Mouse (Mus musculus) hindbrain, embryonic 11.5 days (tissue): Measurements from ENCODE around the gene Dpp6. TPM values are rescaled to one million over a fixed set of nuclear protein-coding genes. Genes with fewer than 3 reads are reported as not detected.

ENCODE experiments used
- ATAC-seq: fragments of 200-750 bp; cut with Nextera tagmentation; 2 replicates; pipeline ENCODE4 v1.8.0; 2017; ENCODE audit warnings: mild to moderate bottlenecking, moderate TSS enrichment, moderate library complexity; ENCODE audit not compliant: low FRiP score
- DNase-seq: peaks from one replicate; pipeline ENCODE4 v3.0.0-alpha.2; 2015; ENCODE audit warnings: low spot score
- H3K27ac ChIP-seq: fragments of 300-500 bp; sonication (generic); 2 replicates; pipeline ENCODE4 v1.5.1; 2014; ENCODE audit warnings: mild to moderate bottlenecking, low read depth, low read length
- H3K27me3 ChIP-seq: fragments of 300-500 bp; sonication (generic); 2 replicates; pipeline ENCODE4 v1.6.1; 2014; ENCODE audit warnings: mild to moderate bottlenecking, low read length, moderate library complexity, mixed read lengths; ENCODE audit not compliant: control insufficient read depth, insufficient read depth
- H3K36me3 ChIP-seq: fragments of 300-500 bp; sonication (generic); 2 replicates; pipeline ENCODE4 v1.6.1; 2014; ENCODE audit warnings: mild to moderate bottlenecking, low read length, moderate library complexity, mixed read lengths; ENCODE audit not compliant: control insufficient read depth, insufficient read depth
- H3K4me1 ChIP-seq: fragments of 300-500 bp; sonication (generic); replicated peaks from 2 replicates; pipeline ENCODE4 v1.6.1; 2014; ENCODE audit warnings: low read length, mixed read lengths; ENCODE audit not compliant: control insufficient read depth, insufficient read depth
- H3K4me2 ChIP-seq: fragments of 300-500 bp; sonication (generic); replicated peaks from 2 replicates; pipeline ENCODE4 v1.6.1; 2014; ENCODE audit warnings: mild to moderate bottlenecking, low read depth, low read length
- H3K4me3 ChIP-seq: fragments of 300-500 bp; sonication (generic); 2 replicates; pipeline ENCODE4 v1.5.1; 2014; ENCODE audit warnings: low read depth, low read length
- H3K9ac ChIP-seq: fragments of 300-500 bp; sonication (generic); 2 replicates; pipeline ENCODE4 v1.6.1; 2014; ENCODE audit warnings: low read depth, low read length
- H3K9me3 ChIP-seq: fragments of 300-500 bp; sonication (generic); 2 replicates; pipeline ENCODE4 v1.6.1; 2016; ENCODE audit warnings: low read length; ENCODE audit not compliant: control insufficient read depth
- WGBS: fragments of 180-500 bp; shearing (Covaris S2); extraction: QIAGEN DNeasy Blood & Tissue Kit; methylation state at CpG from one replicate; pipeline ENCODE4 v1.1.7; 2014; 5-methylcytosine and 5-hydroxymethylcytosine counted together
- polyA plus RNA-seq: library from polyadenylated mRNA; unstranded; fragments of >200 nt; fragmentation: Nextera tagmentation; extraction: Ambion mirVana; gene quantifications from 2 replicates; pipeline ENCODE4 v1.2.1, GENCODE M21; 2014

Gene Dpp6
- polyA plus RNA-seq, 1 experiment from 2014 or later = 13.8 TPM

DNA sequence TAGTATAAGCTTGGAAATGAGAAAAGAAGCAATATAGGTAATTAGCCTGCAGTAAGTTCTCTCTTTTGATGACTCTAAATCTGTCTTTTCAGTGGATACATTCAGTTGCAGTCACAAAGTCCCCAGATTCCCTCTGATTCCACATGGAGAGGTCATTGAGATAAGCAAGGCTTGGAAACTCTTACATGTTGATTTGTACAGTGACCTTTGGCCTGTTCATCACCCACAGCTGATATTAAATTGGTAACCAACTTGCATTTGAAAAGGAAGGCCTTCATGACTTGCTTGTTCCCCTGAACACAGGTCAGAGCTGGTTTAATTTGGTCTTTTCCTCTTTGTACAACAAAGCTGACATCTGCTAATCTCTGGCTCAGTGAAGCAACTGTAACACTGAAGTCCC lies 434.4 kb downstream of the Dpp6 start:
- no peak for ATAC-seq
- Histone ChIP-seq H3K4me3 (no peak overlapping the region), H3K4me1 (no peaks in the 10 kb centered on the region), H3K27ac (no peak overlapping the region), H3K9me3 (no peaks in the 10 kb centered on the region), H3K27me3 (no peaks in the 10 kb centered on the region), H3K9ac (no peak overlapping the region), H3K36me3 (no peaks in the 10 kb centered on the region), H3K4me2 (no peak overlapping the region)
- DNase-seq = no peak

DNA sequence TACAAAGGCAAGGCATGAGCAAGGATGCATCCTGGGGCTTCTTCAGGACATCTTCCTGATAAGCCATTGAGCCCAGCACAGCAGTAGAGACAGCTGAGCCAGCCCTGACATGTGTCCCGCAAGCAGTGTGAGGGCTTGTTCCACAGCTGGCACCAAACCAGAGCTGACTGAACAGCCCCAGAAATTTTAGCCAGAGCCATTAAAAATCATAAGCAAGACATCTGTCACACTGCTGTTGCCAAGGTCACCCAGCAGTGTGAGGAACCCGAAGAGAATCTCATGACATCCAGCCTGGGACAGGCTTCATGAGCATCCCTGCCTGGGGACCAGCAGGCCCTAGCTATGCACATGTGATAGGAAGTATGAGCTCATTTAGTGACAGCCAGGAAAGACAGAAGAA lies 438.2 kb downstream of the Dpp6 start:
- 87% methylated on average over 2 of the region's 2 CpGs for WGBS
- no peak overlapping the region for H3K9ac ChIP-seq
- H3K36me3 ChIP-seq = no peaks in the 10 kb centered on the region
- H3K27me3 ChIP-seq = no peaks in the 10 kb centered on the region
- H3K27ac ChIP-seq = no peak overlapping the region
- H3K9me3 ChIP-seq = no peaks in the 10 kb centered on the region
- no peak overlapping the region for H3K4me2 ChIP-seq
- no peak overlapping the region for H3K4me3 ChIP-seq
- ATAC-seq = no peak
- H3K4me1 ChIP-seq = no peaks in the 10 kb centered on the region
- no peak for DNase-seq

DNA sequence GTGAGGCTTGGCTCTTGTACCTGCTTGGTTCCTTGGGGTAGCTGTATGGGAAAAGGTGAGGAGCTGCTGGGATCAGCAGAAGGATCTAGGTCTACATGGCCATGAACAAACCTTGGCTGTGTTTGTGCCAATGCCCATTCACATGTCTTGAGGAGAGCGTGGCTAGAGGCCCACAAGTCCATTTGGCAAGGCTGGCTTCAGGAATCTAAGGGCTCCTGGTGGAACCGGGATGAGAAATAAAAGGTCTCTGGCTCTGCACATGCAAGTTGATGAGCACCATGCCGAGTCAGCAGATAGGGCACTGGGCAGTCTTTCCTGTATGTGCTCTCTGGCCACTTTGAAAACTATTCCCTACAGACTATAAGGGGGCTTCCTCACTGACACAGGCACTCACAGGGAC lies 441.6 kb downstream of the Dpp6 start:
- DNase-seq (no peak), ATAC-seq (no peak)
- no peak overlapping the region for H3K27ac ChIP-seq
- H3K9me3 ChIP-seq = no peaks in the 10 kb centered on the region
- WGBS = 86% methylated on average over 3 of the region's 3 CpGs
- H3K4me1 ChIP-seq = no peaks in the 10 kb centered on the region
- H3K4me2 ChIP-seq = no peak overlapping the region
- no peaks in the 10 kb centered on the region for H3K36me3 ChIP-seq
- no peak overlapping the region for H3K4me3 ChIP-seq
- no peak overlapping the region for H3K9ac ChIP-seq
- no peaks in the 10 kb centered on the region for H3K27me3 ChIP-seq

- Histone ChIP-seq H3K27me3 (no peaks in the 10 kb centered on the region), H3K36me3 (no peaks in the 10 kb centered on the region), H3K9ac (peak overlapping the region; percentile 58), H3K4me2 (peak overlapping the region; percentile 45), H3K27ac (peak overlapping the region; percentile 58; the same call in 1 of the 2 replicates), H3K9me3 (no peaks in the 10 kb centered on the region), H3K4me3 (peak overlapping the region; percentile 35), H3K4me1 (no peaks in the 10 kb centered on the region)
- ATAC-seq (peak; percentile 94), DNase-seq (peak; percentile 81)
- WGBS = 6% methylated on average over 27 of the region's 27 CpGs
These were observed 445.0 kb downstream of the Dpp6 start for GRCm38 (mm10) chr5:27261746-27262727.

- ATAC-seq = peak; percentile 5; the same call in 1 of the 2 replicates
- Histone ChIP-seq H3K4me2 (peak overlapping the region; percentile 45), H3K27ac (no peak overlapping the region), H3K27me3 (no peaks in the 10 kb centered on the region), H3K9me3 (no peaks in the 10 kb centered on the region), H3K4me3 (peak overlapping the region; percentile 35), H3K36me3 (no peaks in the 10 kb centered on the region), H3K4me1 (no peaks in the 10 kb centered on the region), H3K9ac (peak overlapping the region; percentile 58; the same call in 1 of the 2 replicates)
- DNase-seq = peak; percentile 26
- WGBS = 45% methylated on average over 1 of the region's 1 CpGs
These were observed 445.7 kb downstream of the Dpp6 start for GRCm38 (mm10) chr5:27262751-27263150.

DNA sequence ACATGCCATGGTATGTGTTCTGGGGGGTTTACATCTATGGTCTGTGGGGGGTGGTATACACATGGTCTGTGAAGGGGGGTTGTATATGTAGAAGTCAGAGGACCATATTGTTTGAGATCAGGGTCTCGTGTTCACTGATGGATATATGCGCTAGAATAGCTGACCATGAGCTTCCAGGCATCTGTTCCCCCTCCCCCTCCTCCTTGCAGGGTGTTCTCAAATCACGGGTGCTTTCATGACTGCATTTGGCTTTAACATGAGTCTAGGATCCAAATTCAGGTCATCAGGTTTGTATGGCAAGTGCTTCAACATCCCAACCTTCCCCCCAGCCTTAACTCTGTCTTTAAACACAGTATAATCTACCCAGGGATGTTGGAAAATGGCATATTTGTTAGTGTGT lies 448.3 kb downstream of the Dpp6 start:
- Histone ChIP-seq H3K36me3 (no peaks in the 10 kb centered on the region), H3K4me2 (no peak overlapping the region), H3K4me1 (no peaks in the 10 kb centered on the region), H3K4me3 (no peak overlapping the region), H3K27me3 (no peaks in the 10 kb centered on the region), H3K27ac (no peak overlapping the region), H3K9me3 (no peaks in the 10 kb centered on the region), H3K9ac (no peak overlapping the region)
- no peak for ATAC-seq
- DNase-seq = no peak
- 82% methylated on average over 3 of the region's 3 CpGs for WGBS

DNA sequence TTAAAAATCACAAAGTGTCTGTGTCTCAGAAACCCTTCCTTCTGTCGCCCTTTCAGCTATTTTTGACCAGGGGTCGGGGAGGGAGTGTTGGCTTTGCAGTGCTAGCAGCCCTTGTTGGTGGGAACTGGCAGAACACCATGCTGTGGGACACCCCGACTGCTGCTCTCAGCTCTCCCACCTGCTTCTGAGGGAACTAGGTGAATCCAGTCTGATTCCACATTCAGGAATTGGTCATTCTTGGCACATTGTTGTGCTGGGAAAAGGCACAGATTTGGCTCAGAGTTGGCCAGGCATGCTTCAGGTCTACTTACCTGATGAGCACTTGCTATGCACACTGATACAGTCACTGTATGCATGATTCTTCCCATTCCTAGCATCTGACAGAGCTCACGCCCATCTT lies 454.3 kb downstream of the Dpp6 start:
- Histone ChIP-seq H3K27me3 (no peaks in the 10 kb centered on the region), H3K4me1 (no peaks in the 10 kb centered on the region), H3K9me3 (no peaks in the 10 kb centered on the region), H3K4me2 (no peak overlapping the region), H3K27ac (no peak overlapping the region), H3K9ac (no peak overlapping the region), H3K36me3 (no peaks in the 10 kb centered on the region), H3K4me3 (no peak overlapping the region)
- 85% methylated on average over 4 of the region's 4 CpGs for WGBS
- DNase-seq (no peak), ATAC-seq (no peak)

GRCm38 (mm10) chr5:27274781-27275395 lies 457.9 kb downstream of the Dpp6 start:
- no peaks in the 10 kb centered on the region for H3K27me3 ChIP-seq
- no peak overlapping the region for H3K9ac ChIP-seq
- H3K9me3 ChIP-seq = no peaks in the 10 kb centered on the region
- no peak overlapping the region for H3K4me3 ChIP-seq
- no peaks in the 10 kb centered on the region for H3K4me1 ChIP-seq
- no peaks in the 10 kb centered on the region for H3K36me3 ChIP-seq
- WGBS = 74% methylated on average over 8 of the region's 8 CpGs
- H3K27ac ChIP-seq = no peak overlapping the region
- DNase-seq (no peak), ATAC-seq (no peak)
- no peak overlapping the region for H3K4me2 ChIP-seq
